Mouse (Mus musculus) adrenal gland, postnatal 4 days (tissue): ENCODE measurements around the gene Klrg1. TPM values are rescaled to one million over a fixed set of nuclear protein-coding genes. Genes with fewer than 3 reads are reported as not detected.
A peak's percentile ranks its signal among the peaks of the same experiment; 100 is the strongest.

Experiments
- DNase-seq, 2 experiments: peaks; one replicate each; pipeline ENCODE4 v3.0.0; 2021 to 2022; ENCODE audit warnings: low spot score in 2 of 2, mixed read lengths in 2 of 2
- total RNA-seq, 2 experiments: library from RNA; stranded (reverse); gene quantifications; 2 replicates each; pipeline ENCODE4 v1.2.3; 2021

Klrg1 gene
- total RNA-seq, 2 experiments from 2014 or later: not detected

- no peak for DNase-seq
These were observed 10.4 kb upstream of the Klrg1 start for GRCm38 (mm10) chr6:122293121-122293520.

DNA sequence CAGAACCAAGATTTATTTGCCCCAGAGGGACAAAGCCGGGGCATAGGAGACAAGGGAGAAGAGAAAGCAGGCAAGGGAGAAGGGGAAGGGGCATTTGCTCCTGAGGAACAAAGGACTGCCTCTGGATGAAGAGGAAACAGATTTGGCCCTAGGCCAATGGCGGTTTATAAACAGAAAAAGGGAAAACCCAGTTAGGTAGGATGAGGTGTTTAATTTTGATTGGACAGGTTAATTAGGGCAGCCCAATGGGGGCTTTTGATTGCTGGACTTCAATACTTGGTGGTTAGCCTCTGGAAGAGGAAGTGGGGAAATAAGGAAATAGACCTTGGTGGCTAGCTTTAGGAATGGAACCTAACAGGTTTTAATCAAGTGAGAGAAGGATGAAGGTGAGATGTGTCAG is 9.5 kb upstream of the Klrg1 start:
- no peak for DNase-seq

- DNase-seq: no peak
These were observed 9.1 kb upstream of the Klrg1 start for GRCm38 (mm10) chr6:122291735-122292134.

GRCm38 (mm10) chr6:122291264-122291663 is 8.6 kb upstream of the Klrg1 start:
- no peak for DNase-seq

GRCm38 (mm10) chr6:122290253-122290652 is 7.6 kb upstream of the Klrg1 start:
- no peak for DNase-seq

- no peak for DNase-seq
These were observed 6.6 kb upstream of the Klrg1 start for GRCm38 (mm10) chr6:122289313-122289712.

GRCm38 (mm10) chr6:122288263-122288662 is 5.6 kb upstream of the Klrg1 start:
- DNase-seq: no peak

- no peak for DNase-seq
These were observed 2.1 kb upstream of the Klrg1 start for GRCm38 (mm10) chr6:122284823-122285222.

- DNase-seq: no peak
These were observed 1.6 kb upstream of the Klrg1 start for GRCm38 (mm10) chr6:122284304-122284703.

- no peak for DNase-seq
These were observed 747 bp upstream of the Klrg1 start for GRCm38 (mm10) chr6:122283429-122283828.

- no peak for DNase-seq
These were observed 6.1 kb downstream of the Klrg1 start for GRCm38 (mm10) chr6:122276565-122276964.

DNA sequence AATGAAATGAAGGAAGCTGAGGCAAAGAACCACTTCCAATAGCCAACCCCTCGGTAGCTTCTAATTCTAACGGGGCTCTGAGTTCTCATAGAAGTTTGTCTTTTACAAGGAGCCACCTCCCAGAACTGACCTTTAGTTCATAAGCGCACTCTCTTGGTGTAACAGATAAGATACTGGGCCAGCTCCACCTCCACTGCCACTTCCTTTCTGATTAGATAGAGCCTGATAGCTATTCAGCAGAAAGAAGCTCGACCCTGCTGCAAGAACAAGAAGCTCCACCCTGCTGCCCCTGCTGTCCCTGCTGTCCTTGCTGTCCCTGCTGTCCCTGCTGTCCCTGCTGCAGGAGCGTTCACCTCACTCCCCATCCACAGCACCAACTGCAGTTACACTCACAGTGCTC is 8.1 kb downstream of the Klrg1 start:
- no peak for DNase-seq

- no peak for DNase-seq
These were observed 12.5 kb downstream of the Klrg1 start for GRCm38 (mm10) chr6:122270152-122270551.

- no peak for DNase-seq
These were observed 13.5 kb downstream of the Klrg1 start for GRCm38 (mm10) chr6:122269170-122269569.

- peak in 1 of 2 experiments; percentile 19 for DNase-seq
These were observed 14.1 kb downstream of the Klrg1 start for GRCm38 (mm10) chr6:122268561-122268960.

DNA sequence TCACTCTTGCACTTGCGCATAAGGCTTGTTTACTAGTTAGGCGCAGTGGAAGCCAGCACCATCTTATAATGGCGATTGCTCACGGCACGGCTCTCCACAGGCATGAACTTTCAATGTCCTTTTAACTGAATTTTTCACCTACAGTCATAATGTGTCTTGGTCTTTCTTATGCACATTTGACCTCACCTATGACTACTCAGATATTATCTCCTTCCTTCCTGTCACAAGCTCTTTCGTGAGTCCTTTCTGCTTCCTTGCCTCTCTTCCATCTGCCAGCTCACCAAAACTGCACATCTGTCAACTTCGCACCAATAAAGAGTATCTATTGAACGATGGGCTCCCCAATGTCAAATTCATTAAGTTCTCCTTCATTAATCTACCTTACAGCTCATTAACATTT is 20.1 kb downstream of the Klrg1 start:
- no peak for DNase-seq

DNA sequence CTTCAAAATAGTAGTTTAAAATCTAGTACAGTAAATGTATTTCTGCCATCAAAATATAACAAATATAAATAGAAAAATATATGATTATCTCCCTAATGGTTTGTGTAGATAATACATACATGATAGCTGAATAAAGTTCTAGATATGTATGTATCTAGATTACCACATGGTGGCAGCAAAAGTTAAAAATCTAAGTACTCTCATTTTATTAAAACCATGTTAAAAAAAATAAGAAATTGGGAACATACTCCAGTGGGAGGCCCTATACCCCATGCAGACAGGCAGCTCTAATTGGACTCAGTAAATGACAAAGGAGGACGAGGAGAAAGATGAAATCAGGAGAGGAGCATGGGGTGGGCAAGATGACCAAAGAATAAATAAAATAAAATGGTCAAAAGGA is 30.5 kb downstream of the Klrg1 start:
- no peak for DNase-seq

DNA sequence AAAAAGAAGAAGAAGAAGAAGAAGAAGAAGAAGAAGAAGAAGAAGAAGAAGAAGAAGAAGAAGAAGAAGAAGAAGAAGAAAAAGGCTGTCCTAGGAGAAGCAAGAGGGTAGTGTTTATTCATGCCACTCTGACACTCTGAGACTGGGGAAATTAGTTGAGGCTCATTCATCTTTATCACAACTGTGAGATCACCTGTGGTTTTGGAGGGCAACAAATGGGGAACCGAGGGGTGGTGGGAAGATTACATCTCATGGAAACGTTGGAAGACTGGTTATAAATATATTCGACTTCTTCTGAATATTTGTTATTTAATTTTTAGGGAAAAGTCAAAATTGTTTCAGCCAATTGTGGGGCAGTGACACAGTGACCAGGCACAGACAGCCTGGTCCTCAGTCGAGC is 32.6 kb downstream of the Klrg1 start:
- no peak for DNase-seq

Other genes with a start within 250 kb of the Klrg1 start
- gene M6pr, start 25.8 kb upstream of the Klrg1 start, total RNA-seq: 100 to 1,000 TPM; 138 to 140 TPM
- gene Phc1, start 57.7 kb upstream of the Klrg1 start, total RNA-seq: 10 to 100 TPM; 41.8 to 43.9 TPM
- gene Rimklb, start 215.9 kb upstream of the Klrg1 start, total RNA-seq: 10 to 100 TPM in 1 of 2 experiments, 1 to 10 TPM in 1; 6.8 to 11.4 TPM
- 10 to 100 TPM; 42.8 to 44.2 TPM for gene Mfap5, start 223.0 kb upstream of the Klrg1 start, total RNA-seq